Mouse (Mus musculus): Measurements from ENCODE around the gene Trpm5. TPM values are rescaled to one million over a fixed set of nuclear protein-coding genes. Genes with fewer than 3 reads are reported as not detected.

Gene Trpm5
- polyA plus RNA-seq, 1 experiment from 2014 or later: 0.68 TPM

DNA sequence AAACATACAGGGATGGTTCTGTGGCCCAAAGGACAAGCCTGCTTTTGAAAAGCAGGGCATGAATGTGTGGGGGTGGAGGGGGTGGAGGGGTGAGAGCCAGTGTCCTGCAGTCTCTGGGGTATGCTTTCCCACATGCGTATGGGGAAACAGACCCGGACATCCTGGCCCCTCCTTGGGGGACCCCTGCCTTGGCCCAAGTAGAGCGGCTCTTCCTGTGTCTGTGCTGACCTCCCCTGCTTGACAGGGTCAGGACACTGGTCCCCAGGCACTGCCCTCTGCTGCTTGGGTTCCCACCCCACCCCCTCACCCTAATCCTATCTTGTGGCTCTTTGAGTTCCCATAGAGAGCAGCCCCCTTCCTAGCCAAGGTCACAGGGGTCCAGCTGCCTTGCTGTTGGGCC is 15.3 kb upstream of the Trpm5 start:
- Histone ChIP-seq H3K9me3 (ENCODE audit: control insufficient read depth, low read length) (no peaks in the 10 kb centered on the region), H3K4me2 (ENCODE audit: low read depth) (no peak overlapping the region), H3K4me1 (ENCODE audit: control insufficient read depth, insufficient read depth, low read length) (0 out of 2 replicates have a peak, but pooled peaks cover 7% of the 10 kb centered on the region), H3K27me3 (ENCODE audit: control insufficient read depth, insufficient read depth, low read length) (peaks cover 36% of the 10 kb centered on the region), H3K27ac (ENCODE audit: low read depth, low read length) (no peak overlapping the region), H3K9ac (ENCODE audit: low read length) (no peak overlapping the region), H3K4me3 (ENCODE audit: low read depth, low read length) (no peak overlapping the region), H3K36me3 (ENCODE audit: control insufficient read depth, insufficient read depth, low read length) (no peaks in the 10 kb centered on the region)
- ATAC-seq (ENCODE audit: insufficient read depth, low FRiP score, low TSS enrichment) (no peak), DNase-seq (ENCODE audit: low spot score) (no peak)
- 77% methylated on average over 3 of the region's 3 CpGs for WGBS

DNA sequence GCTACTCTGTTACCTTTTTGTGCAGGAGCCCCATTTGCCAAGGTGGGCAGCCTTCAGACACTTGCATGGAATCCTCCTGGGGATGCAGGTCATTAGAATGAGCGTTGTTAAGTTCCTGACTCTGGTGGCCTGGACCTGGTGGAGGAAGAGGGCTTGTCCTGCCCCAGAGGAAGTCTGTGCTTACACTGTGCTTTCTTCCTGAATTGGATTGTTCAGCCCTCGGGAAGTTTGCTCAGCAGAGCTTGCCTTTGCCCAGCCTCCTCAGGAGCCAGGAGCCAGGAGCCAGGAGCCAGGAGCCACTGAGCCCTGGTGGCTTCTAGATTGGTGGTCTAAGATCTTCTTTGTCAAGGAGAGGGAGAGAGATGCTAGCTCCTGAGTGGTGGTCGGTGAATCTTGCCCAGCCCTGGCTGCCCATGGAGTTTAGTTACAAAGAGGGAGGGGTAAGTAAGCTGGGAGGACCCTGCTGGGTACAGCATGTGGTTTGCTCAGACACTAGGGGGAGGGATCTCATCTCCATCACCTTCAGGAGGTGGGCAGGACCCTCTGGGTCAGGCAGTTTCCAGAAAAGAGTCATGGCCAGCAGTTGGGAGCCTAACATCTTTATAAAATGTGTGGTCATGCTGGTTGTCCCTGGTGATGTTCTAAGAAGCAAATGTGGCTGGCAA is 14.7 kb upstream of the Trpm5 start:
- Histone ChIP-seq H3K9ac (ENCODE audit: low read length) (no peak overlapping the region), H3K27me3 (ENCODE audit: control insufficient read depth, insufficient read depth, low read length) (peaks cover 36% of the 10 kb centered on the region), H3K9me3 (ENCODE audit: control insufficient read depth, low read length) (no peaks in the 10 kb centered on the region), H3K4me1 (ENCODE audit: control insufficient read depth, insufficient read depth, low read length) (0 out of 2 replicates have a peak, but pooled peaks cover 7% of the 10 kb centered on the region), H3K27ac (ENCODE audit: low read depth, low read length) (no peak overlapping the region), H3K4me3 (ENCODE audit: low read depth, low read length) (no peak overlapping the region), H3K36me3 (ENCODE audit: control insufficient read depth, insufficient read depth, low read length) (no peaks in the 10 kb centered on the region), H3K4me2 (ENCODE audit: low read depth) (no peak overlapping the region)
- DNase-seq (ENCODE audit: low spot score) (no peak), ATAC-seq (ENCODE audit: insufficient read depth, low FRiP score, low TSS enrichment) (no peak)
- WGBS: 20% methylated on average over 3 of the region's 3 CpGs

DNA sequence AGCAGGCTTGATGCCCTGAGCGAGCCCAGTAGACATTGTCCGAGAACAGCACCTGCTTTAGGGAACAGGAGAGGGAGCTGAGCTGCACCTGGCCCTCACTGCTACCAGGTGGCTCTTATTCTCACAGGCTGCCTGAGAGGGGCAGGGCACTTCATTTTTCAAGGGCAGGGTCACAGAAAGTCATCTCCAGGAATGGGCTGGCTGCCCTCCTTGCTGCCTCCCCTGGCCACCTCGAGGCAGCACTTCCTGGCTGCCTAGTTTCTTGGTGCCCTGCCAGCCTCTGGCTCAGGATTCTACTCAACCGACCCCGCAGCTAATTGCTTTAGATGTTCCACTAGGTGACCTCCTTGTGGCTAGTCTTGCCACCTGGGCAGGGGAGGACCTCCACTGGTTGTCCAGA is 13.8 kb upstream of the Trpm5 start:
- WGBS: 41% methylated on average over 5 of the region's 5 CpGs
- DNase-seq (ENCODE audit: low spot score) (no peak), ATAC-seq (ENCODE audit: insufficient read depth, low FRiP score, low TSS enrichment) (no peak)
- H3K27me3 ChIP-seq (ENCODE audit: control insufficient read depth, insufficient read depth, low read length): peaks cover 36% of the 10 kb centered on the region
- 0 out of 2 replicates have a peak, but pooled peaks cover 7% of the 10 kb centered on the region for H3K4me1 ChIP-seq (ENCODE audit: control insufficient read depth, insufficient read depth, low read length)
- no peak overlapping the region for H3K4me3 ChIP-seq (ENCODE audit: low read depth, low read length)
- no peaks in the 10 kb centered on the region for H3K9me3 ChIP-seq (ENCODE audit: control insufficient read depth, low read length)
- no peaks in the 10 kb centered on the region for H3K36me3 ChIP-seq (ENCODE audit: control insufficient read depth, insufficient read depth, low read length)
- no peak overlapping the region for H3K4me2 ChIP-seq (ENCODE audit: low read depth)
- no peak overlapping the region for H3K27ac ChIP-seq (ENCODE audit: low read depth, low read length)
- H3K9ac ChIP-seq (ENCODE audit: low read length): no peak overlapping the region

DNA sequence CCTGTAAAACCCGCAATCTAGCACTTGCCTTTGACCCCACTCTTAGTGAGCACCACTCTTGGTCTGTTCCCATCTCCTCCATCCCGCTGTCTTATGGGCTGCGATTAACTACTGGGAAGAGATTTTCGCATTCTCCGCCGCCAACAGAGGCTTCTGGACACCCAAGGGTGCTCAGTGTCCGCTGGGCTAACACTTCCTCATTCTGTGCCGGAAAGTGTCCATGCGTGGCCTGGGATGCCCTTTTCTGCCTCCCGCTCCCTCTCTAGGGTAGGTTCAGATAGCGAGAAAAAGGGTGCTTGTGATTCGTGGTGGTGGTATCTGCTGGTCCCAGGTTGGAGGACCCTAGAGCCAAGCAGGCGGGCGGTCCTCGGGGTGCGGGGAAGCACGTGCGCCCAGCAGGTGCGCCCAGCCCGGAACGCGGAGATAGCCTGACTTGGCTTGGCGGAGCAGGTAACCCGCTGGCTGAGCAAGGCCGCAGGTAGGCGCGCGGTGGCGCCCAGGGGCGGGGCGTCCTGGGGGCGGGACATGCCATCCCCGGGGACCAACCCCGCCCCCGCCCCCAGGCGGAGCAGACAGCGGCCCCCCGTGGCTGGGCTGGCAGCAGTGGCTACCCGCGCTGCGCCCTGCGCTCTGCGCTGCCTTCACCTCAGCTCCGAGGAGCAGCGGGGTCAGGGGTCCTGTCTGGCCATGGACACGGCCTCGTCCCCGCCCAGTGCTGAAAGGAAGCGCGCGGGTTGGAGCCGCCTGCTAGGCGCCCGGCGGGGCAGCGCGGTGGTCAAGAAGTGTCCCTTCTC is 12.4 kb upstream of the Trpm5 start:
- no peak for DNase-seq (ENCODE audit: low spot score)
- 0 out of 2 replicates have a peak, but pooled peaks cover 7% of the 10 kb centered on the region for H3K4me1 ChIP-seq (ENCODE audit: control insufficient read depth, insufficient read depth, low read length)
- no peak overlapping the region for H3K9ac ChIP-seq (ENCODE audit: low read length)
- H3K27me3 ChIP-seq (ENCODE audit: control insufficient read depth, insufficient read depth, low read length): peaks cover 36% of the 10 kb centered on the region
- 7% methylated on average over 52 of the region's 57 CpGs for WGBS
- H3K36me3 ChIP-seq (ENCODE audit: control insufficient read depth, insufficient read depth, low read length): no peaks in the 10 kb centered on the region
- H3K9me3 ChIP-seq (ENCODE audit: control insufficient read depth, low read length): no peaks in the 10 kb centered on the region
- no peak for ATAC-seq (ENCODE audit: insufficient read depth, low FRiP score, low TSS enrichment)
- H3K4me3 ChIP-seq (ENCODE audit: low read depth, low read length): peak overlapping the region; percentile 24
- peak overlapping the region; percentile 42 for H3K4me2 ChIP-seq (ENCODE audit: low read depth)
- no peak overlapping the region for H3K27ac ChIP-seq (ENCODE audit: low read depth, low read length)

DNA sequence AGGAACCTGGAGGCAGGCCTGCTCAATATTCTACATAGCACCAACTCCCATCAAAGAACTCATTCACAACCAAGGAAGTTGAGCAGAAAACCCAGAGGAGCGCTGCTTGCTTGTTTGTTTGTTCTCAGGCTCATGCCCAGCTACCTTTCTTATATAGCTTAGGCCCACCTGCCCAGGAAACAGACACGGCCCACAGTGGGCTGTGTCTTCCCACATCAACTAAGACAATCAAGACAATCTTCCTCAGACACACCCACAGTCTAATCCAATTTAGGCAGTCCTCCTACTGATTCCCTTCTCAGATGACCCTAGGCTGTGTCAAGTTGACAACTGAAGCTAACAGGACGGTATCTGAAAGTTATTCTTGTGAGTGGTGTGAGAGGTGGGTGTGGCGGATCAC is 11.6 kb upstream of the Trpm5 start, which contains the start of gene Kcnq1:
Gene Kcnq1, plus strand, starts transcription at position 301 of the 400 bp plus-strand sequence.
- H3K4me3 ChIP-seq (ENCODE audit: low read depth, low read length): peak within 1 kb of the TSS; percentile 24
- ATAC-seq (ENCODE audit: insufficient read depth, low FRiP score, low TSS enrichment) (no peak), DNase-seq (ENCODE audit: low spot score) (no peak)
- H3K36me3 ChIP-seq (ENCODE audit: control insufficient read depth, insufficient read depth, low read length): no peaks in the 10 kb centered on the region
- 0 out of 2 replicates have a peak, but pooled peaks cover 7% of the 10 kb centered on the region for H3K4me1 ChIP-seq (ENCODE audit: control insufficient read depth, insufficient read depth, low read length)
- no peak within 1 kb of the TSS for H3K27ac ChIP-seq (ENCODE audit: low read depth, low read length)
- H3K9ac ChIP-seq (ENCODE audit: low read length): no peak within 1 kb of the TSS
- H3K27me3 ChIP-seq (ENCODE audit: control insufficient read depth, insufficient read depth, low read length): peaks cover 36% of the 10 kb centered on the region
- H3K4me2 ChIP-seq (ENCODE audit: low read depth): peak within 1 kb of the TSS; percentile 42
- WGBS: 75% methylated on average over 4 of the region's 4 CpGs
- H3K9me3 ChIP-seq (ENCODE audit: control insufficient read depth, low read length): no peaks in the 10 kb centered on the region

DNA sequence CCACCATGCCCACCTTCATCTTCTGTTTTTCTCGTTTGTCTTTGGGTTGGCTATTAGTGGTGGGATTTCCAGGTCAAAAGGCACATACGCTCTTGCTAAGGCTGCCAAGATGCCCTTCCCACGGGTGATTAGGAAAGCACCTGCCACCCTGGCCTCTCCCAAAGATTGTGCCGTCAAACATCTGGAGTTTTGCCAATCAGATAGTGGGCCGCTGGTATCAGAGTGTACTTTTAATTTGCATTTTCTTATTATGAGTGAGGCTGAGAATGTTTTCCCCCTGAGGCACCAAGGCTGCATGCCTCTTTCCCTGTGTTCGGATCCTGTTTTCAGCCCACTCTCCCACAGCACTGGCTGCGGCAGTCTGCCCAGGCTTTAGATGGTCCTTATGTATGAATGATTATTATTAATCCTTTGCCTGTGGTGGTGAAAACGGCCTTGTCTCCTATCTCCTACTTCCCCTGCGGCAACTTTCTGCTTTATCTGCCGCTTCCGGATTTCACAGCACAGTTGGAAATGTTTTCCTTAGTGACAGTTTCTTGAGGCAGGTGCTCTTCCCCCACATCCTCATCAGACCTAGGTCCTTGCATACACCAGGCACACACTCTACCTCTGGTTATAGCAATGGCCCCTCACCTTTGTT is 10.9 kb upstream of the Trpm5 start:
- Histone ChIP-seq H3K27me3 (ENCODE audit: control insufficient read depth, insufficient read depth, low read length) (peaks cover 36% of the 10 kb centered on the region), H3K4me1 (ENCODE audit: control insufficient read depth, insufficient read depth, low read length) (0 out of 2 replicates have a peak, but pooled peaks cover 7% of the 10 kb centered on the region), H3K4me3 (ENCODE audit: low read depth, low read length) (no peak overlapping the region), H3K9ac (ENCODE audit: low read length) (no peak overlapping the region), H3K4me2 (ENCODE audit: low read depth) (no peak overlapping the region), H3K9me3 (ENCODE audit: control insufficient read depth, low read length) (no peaks in the 10 kb centered on the region), H3K36me3 (ENCODE audit: control insufficient read depth, insufficient read depth, low read length) (no peaks in the 10 kb centered on the region), H3K27ac (ENCODE audit: low read depth, low read length) (no peak overlapping the region)
- no peak for DNase-seq (ENCODE audit: low spot score)
- no peak for ATAC-seq (ENCODE audit: insufficient read depth, low FRiP score, low TSS enrichment)
- WGBS: 78% methylated on average over 11 of the region's 11 CpGs

DNA sequence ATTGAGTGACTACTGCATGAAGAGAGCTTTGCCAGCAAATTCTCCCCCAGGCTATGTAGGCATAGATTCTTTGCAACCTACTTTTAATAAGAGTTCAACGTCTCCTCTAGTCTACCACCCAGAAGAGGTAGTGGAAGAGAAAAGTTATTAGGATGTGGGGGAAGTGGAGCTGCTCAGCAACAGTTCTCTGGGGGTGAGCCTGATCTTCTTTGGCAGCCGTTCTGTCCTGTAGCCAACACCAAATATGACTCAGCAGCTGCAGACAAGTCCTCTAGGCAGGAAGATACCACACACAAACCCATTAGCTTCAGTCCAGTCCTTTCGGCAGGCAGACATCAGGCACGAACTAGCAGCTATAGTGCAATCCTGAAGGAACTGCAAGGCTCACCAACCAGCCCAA is 6.3 kb upstream of the Trpm5 start:
- H3K9me3 ChIP-seq (ENCODE audit: control insufficient read depth, low read length): no peaks in the 10 kb centered on the region
- DNase-seq (ENCODE audit: low spot score) (no peak), ATAC-seq (ENCODE audit: insufficient read depth, low FRiP score, low TSS enrichment) (no peak)
- no peak overlapping the region for H3K4me3 ChIP-seq (ENCODE audit: low read depth, low read length)
- H3K4me2 ChIP-seq (ENCODE audit: low read depth): no peak overlapping the region
- 82% methylated on average over 4 of the region's 4 CpGs for WGBS
- peaks cover 7% of the 10 kb centered on the region for H3K27me3 ChIP-seq (ENCODE audit: control insufficient read depth, insufficient read depth, low read length)
- no peaks in the 10 kb centered on the region for H3K4me1 ChIP-seq (ENCODE audit: control insufficient read depth, insufficient read depth, low read length)
- H3K27ac ChIP-seq (ENCODE audit: low read depth, low read length): no peak overlapping the region
- no peak overlapping the region for H3K9ac ChIP-seq (ENCODE audit: low read length)
- no peaks in the 10 kb centered on the region for H3K36me3 ChIP-seq (ENCODE audit: control insufficient read depth, insufficient read depth, low read length)

DNA sequence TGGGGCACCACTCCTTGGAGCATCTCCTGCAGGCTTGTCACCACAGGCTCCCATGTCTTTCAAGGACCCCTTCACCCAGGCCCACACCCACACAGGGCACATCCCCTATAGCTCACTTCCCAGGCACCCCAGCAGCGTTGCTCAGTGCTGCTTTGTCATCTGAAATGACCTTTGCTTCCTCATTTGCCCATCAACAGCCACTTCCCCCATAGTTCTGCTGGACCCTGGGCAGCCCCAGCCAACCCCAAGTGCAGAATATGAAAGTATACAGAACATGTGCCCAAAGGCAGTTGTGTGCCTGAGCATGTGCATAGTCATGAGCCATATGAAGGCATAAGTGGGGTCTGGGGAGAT is 1.1 kb upstream of the Trpm5 start:
- 63% methylated on average over 1 of the region's 1 CpGs for WGBS

More for the DNA sequence above, 1.1 kb upstream of the Trpm5 start:
- Histone ChIP-seq H3K4me3 (ENCODE audit: low read depth, low read length) (no peak overlapping the region), H3K27me3 (ENCODE audit: control insufficient read depth, insufficient read depth, low read length) (no peaks in the 10 kb centered on the region), H3K4me1 (ENCODE audit: control insufficient read depth, insufficient read depth, low read length) (no peaks in the 10 kb centered on the region), H3K36me3 (ENCODE audit: control insufficient read depth, insufficient read depth, low read length) (no peaks in the 10 kb centered on the region), H3K27ac (ENCODE audit: low read depth, low read length) (no peak overlapping the region), H3K9me3 (ENCODE audit: control insufficient read depth, low read length) (no peaks in the 10 kb centered on the region), H3K9ac (ENCODE audit: low read length) (no peak overlapping the region), H3K4me2 (ENCODE audit: low read depth) (no peak overlapping the region)
- ATAC-seq (ENCODE audit: insufficient read depth, low FRiP score, low TSS enrichment): no peak
- no peak for DNase-seq (ENCODE audit: low spot score)
